Mouse (Mus musculus): ENCODE results near the gene Sema5a. TPM values are rescaled to one million over a fixed set of nuclear protein-coding genes. Genes with fewer than 3 reads are reported as not detected.

The Sema5a gene
- total RNA-seq, 2 experiments from 2014 or later, result 77.2 to 82.2 TPM

DNA sequence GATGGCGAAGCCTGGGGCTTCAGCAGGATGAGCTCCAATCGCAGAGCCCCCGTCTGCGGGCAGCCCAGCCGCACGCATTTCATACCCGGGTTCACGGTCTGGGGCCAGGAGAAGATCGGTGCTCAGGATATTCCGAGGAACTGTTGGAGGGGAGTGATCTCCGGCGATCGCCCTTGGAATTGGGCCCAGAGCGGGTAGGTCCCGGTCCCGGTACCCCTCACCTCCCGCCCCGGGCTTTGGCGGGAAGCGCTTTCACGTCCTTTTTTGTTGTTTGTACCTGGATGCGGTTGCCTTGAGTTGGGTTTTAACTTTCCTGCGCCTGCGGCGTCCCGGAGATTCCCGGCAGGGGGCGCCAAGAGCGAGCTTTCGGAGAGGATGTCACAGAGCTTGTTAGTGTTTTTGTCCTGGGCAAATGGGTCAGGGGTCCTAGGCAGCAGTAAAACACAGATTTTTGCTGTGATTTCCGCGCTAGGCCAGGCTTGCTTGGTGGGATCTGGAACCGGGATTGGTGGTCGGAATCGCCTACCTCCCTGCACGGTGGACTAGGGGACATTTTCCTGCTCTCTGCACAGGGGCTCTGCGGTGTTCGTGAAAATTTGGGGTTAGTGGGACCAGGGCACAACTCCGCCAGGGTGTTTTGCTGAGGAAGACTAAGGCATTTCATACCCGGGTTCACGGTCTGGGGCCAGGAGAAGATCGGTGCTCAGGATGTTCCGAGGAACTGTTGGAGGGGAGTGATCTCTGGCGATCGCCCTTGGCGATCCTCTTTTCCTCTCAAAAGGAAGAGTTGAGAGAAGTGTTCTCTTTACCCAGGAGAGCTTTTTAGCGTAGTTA is 1.4 kb downstream of the Sema5a start:
- DNase-seq (ENCODE audit: low spot score in 2 of 2), result peak; percentile 96

DNA sequence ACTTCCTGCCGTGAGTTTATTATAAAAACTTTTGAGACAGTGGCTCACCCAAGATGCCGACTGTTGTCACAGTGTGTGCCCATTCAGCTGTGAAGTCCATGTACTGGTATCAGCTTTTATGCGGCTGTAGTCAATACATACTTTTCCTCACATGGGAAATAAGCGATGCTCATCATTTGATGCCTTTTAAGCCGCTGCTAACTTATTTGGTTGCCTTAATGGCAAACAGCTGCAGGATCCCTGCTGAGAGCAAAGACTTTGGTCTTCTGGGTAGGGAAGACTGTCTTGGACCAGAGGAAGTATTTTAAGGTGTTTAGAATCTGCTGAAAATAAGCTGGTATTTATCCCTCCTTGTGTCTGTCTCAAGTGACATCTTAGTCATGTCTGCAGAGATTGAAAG is 2.7 kb downstream of the Sema5a start:
- DNase-seq (ENCODE audit: low spot score in 2 of 2), result no peak

DNA sequence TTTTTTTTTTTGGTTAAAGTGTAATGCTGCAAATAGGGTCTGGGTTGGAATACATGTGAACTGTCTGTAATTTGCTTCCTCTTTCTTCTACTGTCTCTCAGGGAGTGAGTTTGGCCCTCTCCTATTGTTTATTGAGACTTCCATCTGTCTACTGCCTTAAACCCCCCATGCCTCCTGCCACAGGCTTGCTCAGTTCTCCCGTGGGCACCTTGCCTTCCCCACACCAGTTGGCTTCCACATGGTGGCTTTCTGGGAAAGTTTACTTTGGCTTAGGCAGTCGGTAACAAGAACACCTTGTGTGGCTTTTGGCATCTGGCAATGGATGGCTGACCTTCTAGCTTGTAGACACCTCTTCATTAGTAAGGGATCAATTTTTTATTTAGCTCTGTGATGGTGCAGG is 10.2 kb downstream of the Sema5a start:
- no peak for DNase-seq (ENCODE audit: low spot score in 2 of 2)

DNA sequence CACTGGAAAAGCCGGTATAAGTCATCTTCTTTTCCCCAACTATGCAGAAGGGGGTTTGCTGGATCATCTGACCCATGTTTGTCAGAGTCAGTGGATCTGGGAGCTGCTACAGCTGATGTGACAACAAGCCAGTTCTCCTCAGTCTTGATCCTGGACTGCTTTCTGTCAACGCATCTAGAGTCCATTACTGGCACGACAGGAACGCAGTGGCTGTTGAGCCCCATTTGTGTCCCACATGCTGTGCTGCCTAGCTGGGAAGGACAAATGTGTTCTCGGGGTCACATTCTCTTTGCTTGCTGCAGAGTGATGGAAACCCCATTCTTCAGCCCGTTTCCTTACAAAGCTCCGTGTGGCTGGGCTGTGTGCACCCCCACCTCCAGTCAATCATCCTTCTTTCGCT is 12.7 kb downstream of the Sema5a start:
- no peak for DNase-seq (ENCODE audit: low spot score in 2 of 2)

DNA sequence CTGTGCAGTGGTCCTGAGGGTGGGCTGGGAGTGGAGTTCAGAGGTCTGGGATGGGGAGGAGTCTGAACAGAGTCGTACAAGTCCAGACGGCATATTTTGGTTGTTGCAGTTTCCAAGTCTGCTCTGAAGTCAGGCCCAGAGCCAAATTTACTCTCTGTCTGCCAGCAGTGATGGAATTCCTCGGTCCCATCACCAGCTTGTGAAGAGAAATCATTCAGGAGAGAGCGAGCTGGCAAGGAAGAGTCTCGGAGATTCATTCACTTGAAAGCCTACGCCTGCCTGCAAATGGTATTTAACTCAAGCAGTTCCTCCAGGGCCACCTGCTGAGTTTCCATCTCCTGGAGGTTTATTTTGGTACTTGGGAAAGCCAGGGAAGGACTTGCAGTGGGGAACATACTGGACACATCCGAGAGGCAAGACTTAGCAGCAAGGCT is 13.3 kb downstream of the Sema5a start:
- peak; percentile 42 to 51 for DNase-seq (ENCODE audit: low spot score in 2 of 2)

DNA sequence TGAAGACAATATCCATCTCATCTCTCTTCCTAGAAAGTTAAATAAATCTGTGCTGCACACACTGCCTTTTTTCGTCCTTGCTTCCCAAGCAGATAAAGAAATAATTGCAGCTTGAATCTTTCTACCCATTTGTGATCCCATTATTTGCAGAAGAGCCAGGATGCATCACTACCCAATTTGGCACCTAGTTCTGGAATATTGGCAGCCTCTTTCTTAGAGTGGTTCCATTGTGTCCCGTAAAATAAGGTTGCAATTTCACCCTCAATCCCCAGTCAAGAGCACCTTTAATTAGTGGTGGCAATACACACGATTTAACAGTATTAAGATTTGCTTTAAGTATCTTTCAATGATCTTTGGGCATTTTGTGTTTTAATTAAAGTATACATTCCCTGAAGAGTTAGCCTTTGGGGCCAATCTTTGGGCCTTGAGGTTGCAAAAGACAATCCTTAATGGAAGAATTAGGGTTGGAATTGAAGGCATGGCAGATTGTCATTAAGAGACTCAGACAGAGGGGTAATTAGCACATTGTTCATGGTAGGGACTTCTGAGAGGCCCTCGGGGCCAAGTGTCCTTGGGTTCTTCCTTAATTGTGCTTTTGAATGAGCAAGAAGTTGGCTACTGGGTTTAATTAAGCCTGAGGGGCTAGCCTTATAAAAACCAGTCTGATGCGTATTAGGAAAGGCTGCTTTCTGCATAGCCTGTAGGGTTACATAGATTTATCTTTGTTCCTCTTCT is 14.9 kb downstream of the Sema5a start:
- DNase-seq (ENCODE audit: low spot score in 2 of 2), result no peak

DNA sequence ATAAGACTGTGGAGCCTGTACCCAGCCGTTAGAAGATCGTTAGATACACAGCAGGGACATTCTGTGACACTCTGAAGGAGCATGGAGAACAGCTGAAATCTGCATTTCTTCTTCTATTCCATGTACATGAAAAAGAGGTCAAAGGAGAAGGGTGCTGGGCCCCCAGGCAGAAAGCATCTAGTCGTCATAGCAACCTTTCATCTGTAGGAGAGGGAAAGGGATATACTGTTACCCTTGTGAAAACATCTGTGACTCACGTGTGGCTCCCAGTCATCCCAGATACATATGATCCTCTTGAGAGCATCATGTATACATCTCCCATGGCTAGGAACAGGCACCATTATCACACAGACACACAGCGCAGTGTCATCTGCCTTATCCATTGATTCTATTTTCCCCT is 16.3 kb downstream of the Sema5a start:
- no peak for DNase-seq (ENCODE audit: low spot score in 2 of 2)

DNA sequence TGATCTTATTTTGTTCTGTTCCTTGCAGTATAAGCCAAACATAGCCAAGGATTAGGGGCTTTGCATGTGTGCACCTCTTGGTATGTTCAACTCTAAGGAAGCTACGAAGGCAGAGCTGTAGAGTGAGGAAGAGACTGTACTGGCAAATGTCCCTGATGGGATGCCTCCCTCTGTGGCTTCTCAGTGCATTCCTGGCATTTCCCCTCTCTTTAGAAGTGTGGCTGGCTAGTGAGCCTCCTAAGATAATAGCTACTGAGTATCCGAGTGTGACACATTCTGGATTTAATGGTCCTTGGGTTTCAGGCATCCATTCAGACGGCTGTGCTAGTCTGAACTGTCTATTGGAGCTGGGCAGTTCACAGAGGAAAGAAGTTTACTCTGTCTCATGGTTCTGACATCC is 19.0 kb downstream of the Sema5a start:
- no peak for DNase-seq (ENCODE audit: low spot score in 2 of 2)

DNA sequence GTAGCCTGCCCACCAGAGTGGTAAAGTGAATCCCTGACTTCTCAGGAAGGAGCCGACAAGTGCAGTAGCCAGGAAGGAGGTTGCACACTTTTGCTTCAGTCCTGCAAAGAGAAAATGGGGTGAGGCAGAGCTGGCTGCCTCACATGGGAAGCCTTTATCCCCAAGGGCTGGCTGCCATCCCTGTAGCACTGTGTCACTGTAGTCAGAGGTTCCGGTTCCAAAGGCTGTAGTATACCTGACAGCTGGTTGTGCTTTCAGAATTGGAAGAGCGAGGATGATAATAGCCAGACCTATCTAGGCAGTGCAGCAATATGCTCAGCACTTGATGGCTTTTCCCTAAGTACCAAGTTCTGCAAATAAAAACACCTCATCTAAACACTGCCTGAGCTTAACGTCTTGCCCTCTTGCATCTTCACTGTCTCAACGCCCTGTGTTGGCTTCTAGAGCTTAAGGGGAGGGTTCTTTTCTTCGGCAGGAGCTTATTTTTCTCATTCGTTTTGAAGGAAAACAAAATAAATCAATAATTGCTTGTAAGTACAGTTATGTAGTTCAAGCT is 20.3 kb downstream of the Sema5a start:
- no peak for DNase-seq (ENCODE audit: low spot score in 2 of 2)

DNA sequence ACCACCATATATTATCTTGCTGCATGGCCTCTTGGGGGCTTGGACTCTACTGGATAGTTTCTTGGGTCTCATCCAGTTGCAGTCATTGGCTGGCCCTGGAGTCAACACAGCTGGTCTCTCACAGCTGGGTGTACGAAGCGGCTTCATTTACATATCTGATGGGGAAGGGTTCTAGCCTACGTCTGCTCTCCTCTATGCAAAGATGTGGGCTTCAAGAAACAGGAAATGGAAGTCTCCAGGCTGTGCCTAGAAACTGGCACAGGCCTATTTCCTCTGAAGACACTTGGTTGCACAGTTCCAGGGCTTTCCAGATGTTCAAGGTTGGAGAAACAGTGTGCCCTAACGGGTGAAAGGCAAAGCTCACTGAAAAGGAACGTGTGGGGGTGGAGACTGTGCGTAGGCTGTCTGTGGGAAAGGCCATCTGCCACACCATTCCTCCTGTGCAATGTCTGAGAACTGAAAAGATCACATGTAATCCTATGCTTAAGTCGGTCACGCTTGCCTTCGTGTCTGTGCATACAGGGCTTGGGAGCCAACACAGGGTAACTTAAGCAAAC is 20.8 kb downstream of the Sema5a start:
- DNase-seq (ENCODE audit: low spot score in 2 of 2), result no peak

DNA sequence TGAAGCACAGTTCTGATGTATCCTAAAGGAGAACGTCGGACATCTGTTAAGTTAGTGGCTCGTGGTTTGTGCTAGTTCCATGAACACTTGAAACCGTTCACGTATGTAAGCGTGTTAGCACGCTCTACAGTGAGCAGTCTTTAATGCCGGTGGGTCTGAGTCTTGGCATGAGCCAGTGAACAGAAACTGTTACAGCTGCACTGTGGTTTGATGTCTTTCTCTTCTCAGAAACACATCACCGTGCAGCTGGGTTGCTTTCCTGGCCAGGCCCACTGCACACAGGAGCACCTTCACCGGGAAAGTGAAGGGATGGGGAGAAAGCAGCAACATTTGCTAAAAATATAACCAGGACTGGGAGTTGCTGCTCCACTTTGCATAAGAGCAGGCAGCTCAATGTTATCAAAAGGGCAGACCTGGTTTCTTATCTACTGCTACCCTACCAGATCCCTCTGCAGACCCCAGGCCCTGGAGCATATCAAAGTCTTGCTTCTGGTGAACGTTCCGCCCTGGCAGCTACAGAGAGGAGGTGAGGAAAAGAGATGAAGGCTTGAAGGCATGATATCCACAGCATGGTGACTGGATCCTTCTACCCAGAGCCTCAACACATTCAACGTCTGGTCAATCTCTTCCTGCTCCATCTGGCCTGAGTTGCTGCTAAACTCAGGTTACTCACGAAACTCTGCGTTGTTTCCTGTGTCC is 21.7 kb downstream of the Sema5a start:
- no peak for DNase-seq (ENCODE audit: low spot score in 2 of 2)

DNA sequence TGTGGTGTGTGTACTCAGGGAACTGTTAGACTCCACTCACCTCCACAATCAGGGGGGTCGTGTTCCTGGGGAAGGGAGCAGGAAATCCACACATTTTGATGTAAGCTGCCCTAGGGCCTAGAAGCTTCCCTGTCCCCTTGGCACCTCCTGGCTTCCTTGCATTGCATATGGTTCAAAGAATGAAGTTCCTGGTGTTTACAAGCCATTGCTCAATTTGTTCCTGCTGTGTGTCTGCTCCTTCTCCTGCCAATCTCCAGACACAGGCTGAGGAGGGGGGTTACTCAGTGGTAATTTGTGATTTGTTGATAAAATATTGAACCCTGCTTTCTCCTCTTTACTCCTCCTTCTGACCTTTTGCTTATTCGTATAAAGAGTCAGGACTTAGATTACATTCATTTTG is 25.5 kb downstream of the Sema5a start:
- DNase-seq (ENCODE audit: low spot score in 2 of 2), result no peak

DNA sequence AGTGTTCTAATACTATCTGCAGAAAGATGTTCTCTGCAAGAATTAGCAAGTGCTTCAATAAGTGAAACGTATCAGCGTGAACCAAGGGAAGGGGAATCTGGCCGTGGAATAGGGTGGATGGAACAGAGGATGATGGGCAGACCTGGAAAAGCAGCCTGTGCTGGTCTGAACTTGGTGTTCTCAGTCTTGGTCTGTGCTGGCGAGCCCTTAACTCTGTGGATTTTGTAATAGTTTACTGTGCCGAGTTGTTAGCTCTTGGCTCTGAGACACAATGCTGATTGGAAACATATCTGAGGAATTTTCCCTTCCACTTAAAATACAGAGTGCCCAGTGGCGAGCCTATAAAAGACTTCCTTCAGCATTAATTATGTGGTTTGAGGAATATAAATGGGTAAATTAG is 29.3 kb downstream of the Sema5a start:
- no peak for DNase-seq (ENCODE audit: low spot score in 2 of 2)

DNA sequence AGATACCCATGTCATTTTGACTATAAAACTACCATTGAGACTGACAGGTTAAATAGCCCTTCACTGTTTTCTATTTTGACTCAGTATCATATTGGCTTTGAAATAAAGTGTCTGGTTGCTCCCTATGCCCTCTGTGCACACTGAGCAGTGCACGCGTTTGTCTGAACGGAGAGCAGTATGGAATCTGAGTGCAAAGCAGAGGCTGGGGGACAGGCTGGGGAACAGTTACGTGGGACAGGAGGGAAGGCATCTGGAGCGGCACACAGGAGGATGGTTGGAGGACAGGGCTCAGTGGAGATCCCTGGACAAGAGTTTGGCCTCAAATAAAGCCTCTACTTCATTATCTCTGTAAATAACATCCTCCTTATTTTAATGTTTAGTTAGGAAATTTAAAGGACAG is 30.4 kb downstream of the Sema5a start:
- no peak for DNase-seq (ENCODE audit: low spot score in 2 of 2)

DNA sequence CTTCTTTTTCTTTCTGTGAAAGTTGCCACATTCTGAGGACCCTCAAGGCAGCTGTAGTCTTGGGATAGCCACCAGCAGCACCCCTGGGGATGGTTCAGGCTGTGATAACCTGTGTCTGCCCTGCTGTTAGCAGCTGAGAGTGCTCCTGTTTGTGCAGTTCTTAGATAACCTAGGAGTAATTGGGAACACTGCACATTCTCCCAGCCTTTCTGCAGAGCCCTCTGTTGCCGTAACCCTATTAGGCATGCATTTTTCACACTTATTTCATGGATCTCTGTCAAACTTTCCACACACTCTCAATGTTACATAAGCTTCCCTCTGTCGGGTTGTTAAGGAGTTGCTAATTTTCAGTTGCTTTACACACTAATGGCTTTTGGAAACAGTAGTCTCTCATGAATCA is 34.0 kb downstream of the Sema5a start:
- DNase-seq (ENCODE audit: low spot score in 2 of 2), result no peak

DNA sequence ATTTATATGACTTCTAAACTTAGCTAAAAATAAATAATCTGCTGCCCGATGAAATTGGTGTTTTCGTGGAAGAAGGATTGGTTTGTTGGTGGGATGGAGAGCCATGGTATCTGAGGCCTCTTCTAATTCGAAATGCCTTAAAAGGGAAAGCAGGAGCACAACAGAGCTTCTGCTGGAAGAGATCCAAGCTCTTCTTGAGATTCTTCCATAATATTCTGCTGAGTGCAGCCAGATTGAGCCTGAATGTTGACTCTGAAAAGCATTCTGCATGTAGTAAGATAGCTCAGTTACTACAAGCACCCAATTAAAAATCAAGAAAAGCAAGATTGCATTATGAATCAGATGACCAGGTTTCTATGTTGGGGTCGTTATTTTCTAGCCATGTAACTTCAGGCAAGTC is 36.8 kb downstream of the Sema5a start:
- DNase-seq (ENCODE audit: low spot score in 2 of 2), result no peak

DNA sequence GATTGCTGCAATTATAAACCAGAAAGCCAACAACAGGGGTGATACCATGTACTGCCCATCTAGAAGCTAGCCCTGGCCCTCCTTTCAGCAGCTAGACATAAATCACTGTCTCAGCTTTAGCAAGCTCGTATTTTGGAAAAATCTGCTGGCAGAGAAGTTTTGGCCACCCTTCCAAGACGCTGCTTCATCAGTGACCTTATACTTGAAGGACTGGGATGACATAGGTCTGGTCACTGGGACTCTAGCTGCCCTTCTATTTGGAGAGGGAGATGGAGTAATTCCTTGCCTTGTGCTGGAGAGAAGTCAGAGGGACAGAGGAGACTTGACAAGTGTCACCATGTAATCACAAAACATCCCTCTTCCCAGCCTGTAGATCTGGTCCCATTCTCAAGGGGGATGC is 40.1 kb downstream of the Sema5a start:
- DNase-seq (ENCODE audit: low spot score in 2 of 2), result no peak

DNA sequence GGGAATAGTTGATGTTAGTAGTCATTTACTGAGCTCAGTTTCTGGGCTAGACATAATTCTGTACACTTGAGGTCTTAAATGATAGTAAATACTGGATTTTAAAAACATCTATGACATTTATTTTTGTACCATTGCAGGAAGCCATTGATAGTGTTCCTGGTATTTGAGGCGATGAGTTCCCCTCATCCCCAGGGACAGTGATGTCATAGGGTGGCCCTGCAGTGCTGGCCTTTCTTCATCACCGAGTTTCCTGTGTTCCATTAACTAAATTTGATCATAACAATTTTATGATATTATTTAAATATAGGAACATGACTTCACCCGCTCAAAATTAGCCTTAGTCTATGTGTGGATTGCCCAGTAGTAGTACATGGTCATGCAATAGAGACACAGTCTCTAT is 41.7 kb downstream of the Sema5a start:
- DNase-seq (ENCODE audit: low spot score in 2 of 2), result no peak

DNA sequence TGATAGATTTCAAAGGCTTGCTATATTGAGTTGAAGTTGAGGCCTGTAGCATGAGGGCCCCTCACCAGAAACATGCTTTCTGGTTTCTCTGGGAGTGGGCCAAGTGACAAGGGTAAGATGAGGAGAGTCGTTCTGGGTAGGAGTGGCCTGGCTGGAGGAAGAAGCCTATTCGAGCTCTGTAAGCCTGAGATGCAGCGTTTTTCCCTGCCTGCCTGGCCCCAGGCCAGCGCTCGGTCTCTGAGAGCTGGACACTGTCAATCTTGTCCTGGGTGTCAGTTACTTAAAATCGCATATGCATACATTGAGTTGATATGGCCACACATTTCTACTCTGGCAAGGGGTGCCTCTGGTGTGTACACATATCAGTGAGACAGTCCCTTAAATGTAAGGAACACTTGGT is 43.9 kb downstream of the Sema5a start:
- no peak for DNase-seq (ENCODE audit: low spot score in 2 of 2)

DNA sequence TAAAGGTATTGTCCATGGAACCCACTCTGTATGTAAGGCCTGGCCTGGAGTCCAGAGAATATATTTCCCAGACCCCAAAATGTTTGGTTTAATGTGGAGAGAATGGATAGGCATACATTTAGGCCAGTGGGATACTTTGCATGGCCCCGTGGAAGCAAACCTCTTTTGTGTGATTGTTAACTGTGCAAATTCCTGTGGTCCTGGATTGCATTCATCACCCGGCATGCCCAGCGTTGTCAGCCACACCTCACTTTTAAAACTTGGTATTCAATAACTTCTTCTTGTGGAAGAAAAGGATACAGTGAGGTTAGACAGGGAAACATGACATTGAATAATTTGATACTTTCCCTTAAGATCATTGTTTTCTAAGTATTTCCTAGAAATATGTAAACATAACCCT is 46.4 kb downstream of the Sema5a start:
- DNase-seq (ENCODE audit: low spot score in 2 of 2), result no peak

DNA sequence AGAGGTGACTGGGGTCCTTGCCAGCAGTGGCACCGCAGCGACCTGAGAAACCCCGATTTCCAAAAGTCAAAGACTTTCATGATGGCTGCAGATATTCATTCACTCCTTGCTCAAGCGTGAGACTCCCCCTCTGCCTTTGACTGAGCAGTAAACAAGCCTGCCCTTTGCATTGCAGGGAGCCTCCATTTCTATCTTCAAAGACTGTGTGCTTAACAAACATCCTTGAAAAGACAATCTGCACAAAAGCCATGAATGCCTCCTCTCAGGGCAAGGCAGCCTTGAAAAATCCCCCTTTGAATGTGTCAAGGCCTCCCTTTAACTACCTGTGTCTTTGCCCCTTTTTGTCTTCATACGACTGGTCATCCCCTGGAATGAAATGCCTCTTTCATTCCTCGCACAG is 51.9 kb downstream of the Sema5a start:
- no peak for DNase-seq (ENCODE audit: low spot score in 2 of 2)

DNA sequence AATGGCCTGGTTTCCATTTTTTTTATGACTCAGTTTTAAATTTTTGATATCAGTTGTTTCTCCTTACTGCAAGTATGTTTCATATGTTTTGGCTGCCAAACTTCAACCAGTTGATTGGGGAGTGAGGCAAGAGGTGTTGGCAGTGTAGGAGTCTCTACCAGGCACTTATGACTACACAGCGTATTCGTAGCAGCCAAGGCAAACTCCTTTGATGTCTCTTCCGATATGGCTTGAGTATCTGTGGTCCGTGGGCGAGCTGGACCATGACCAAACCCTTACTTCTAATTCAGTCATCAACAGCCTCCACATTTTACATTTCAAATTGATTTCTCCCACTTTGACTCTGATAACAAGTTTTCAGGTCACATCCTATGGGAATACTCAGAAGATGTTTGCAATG is 52.7 kb downstream of the Sema5a start:
- DNase-seq (ENCODE audit: low spot score in 2 of 2), result no peak
